Mouse (Mus musculus): ENCODE data around the gene BC024978. TPM values are rescaled to one million over a fixed set of nuclear protein-coding genes. Genes with fewer than 3 reads are reported as not detected.

Gene BC024978
- 12.7 TPM for polyA plus RNA-seq (2014; fragmentation: Illumina TruSeq; extraction: RNeasy Lipid Tissue Mini Kit (QIAGEN cat#74804); ENCODE audit: low read depth, low replicate concordance)

GRCm38 (mm10) chr7:27195681-27196611, at the start of gene BC024978, which contains the start of gene Snrpa:
Gene BC024978, plus strand, starts transcription at chr7:27195781.
Gene Snrpa, minus strand, starts transcription at chr7:27196271.

GRCm38 (mm10) chr7:27153205-27153764, 42.3 kb upstream of the BC024978 start, which contains the start of gene Cyp2t4:
Gene Cyp2t4, plus strand, starts transcription at chr7:27153714.

GRCm38 (mm10) chr7:27166614-27167474, 28.7 kb upstream of the BC024978 start, which contains the start of gene Egln2:
Gene Egln2, minus strand, starts transcription at chr7:27166802.

GRCm38 (mm10) chr7:27178324-27179216, 17.0 kb upstream of the BC024978 start, which contains the start of gene Rab4b:
Gene Rab4b, minus strand, starts transcription at chr7:27178896.

GRCm38 (mm10) chr7:27180837-27181695, 14.5 kb upstream of the BC024978 start, which contains the start of the genes Gm21983 and Mia:
Gene Gm21983, minus strand, starts transcription at chr7:27181086.
Gene Mia, minus strand, starts transcription at chr7:27181157.

GRCm38 (mm10) chr7:27228281-27228821, 32.8 kb downstream of the BC024978 start, which contains the start of gene Itpkc:
Gene Itpkc, minus strand, starts transcription at chr7:27228661.

GRCm38 (mm10) chr7:27232781-27233281, 37.2 kb downstream of the BC024978 start, which contains the start of gene Coq8b:
Gene Coq8b, plus strand, starts transcription at chr7:27233023.

GRCm38 (mm10) chr7:27258205-27258899, 62.8 kb downstream of the BC024978 start, which contains the start of gene Numbl:
Gene Numbl, plus strand, starts transcription at chr7:27258433.

Other genes with a start within 250 kb of the BC024978 start
- gene Cyp2a12, start 166.7 kb upstream of the BC024978 start, polyA plus RNA-seq (2014; fragmentation: Illumina TruSeq; extraction: RNeasy Lipid Tissue Mini Kit (QIAGEN cat#74804); ENCODE audit: low read depth, low replicate concordance) = 0.17 TPM
- 21.9 TPM for gene Cyp2f2, start 75.9 kb upstream of the BC024978 start, polyA plus RNA-seq (2014; fragmentation: Illumina TruSeq; extraction: RNeasy Lipid Tissue Mini Kit (QIAGEN cat#74804); ENCODE audit: low read depth, low replicate concordance)
- gene Cyp2t4, start 42.1 kb upstream of the BC024978 start, polyA plus RNA-seq (2014; fragmentation: Illumina TruSeq; extraction: RNeasy Lipid Tissue Mini Kit (QIAGEN cat#74804); ENCODE audit: low read depth, low replicate concordance) = not detected
- 79.3 TPM for gene Egln2, start 29.0 kb upstream of the BC024978 start, polyA plus RNA-seq (2014; fragmentation: Illumina TruSeq; extraction: RNeasy Lipid Tissue Mini Kit (QIAGEN cat#74804); ENCODE audit: low read depth, low replicate concordance)
- 68.0 TPM for gene Rab4b, start 16.9 kb upstream of the BC024978 start, polyA plus RNA-seq (2014; fragmentation: Illumina TruSeq; extraction: RNeasy Lipid Tissue Mini Kit (QIAGEN cat#74804); ENCODE audit: low read depth, low replicate concordance)
- gene Gm21983, start 14.7 kb upstream of the BC024978 start, polyA plus RNA-seq (2014; fragmentation: Illumina TruSeq; extraction: RNeasy Lipid Tissue Mini Kit (QIAGEN cat#74804); ENCODE audit: low read depth, low replicate concordance) = not detected
- gene Mia, start 14.6 kb upstream of the BC024978 start, polyA plus RNA-seq (2014; fragmentation: Illumina TruSeq; extraction: RNeasy Lipid Tissue Mini Kit (QIAGEN cat#74804); ENCODE audit: low read depth, low replicate concordance) = 42.6 TPM
- gene Snrpa, start 490 bp downstream of the BC024978 start, polyA plus RNA-seq (2014; fragmentation: Illumina TruSeq; extraction: RNeasy Lipid Tissue Mini Kit (QIAGEN cat#74804); ENCODE audit: low read depth, low replicate concordance) = 62.5 TPM
- 9.1 TPM for gene Itpkc, start 32.9 kb downstream of the BC024978 start, polyA plus RNA-seq (2014; fragmentation: Illumina TruSeq; extraction: RNeasy Lipid Tissue Mini Kit (QIAGEN cat#74804); ENCODE audit: low read depth, low replicate concordance)
- gene Coq8b, start 37.2 kb downstream of the BC024978 start, polyA plus RNA-seq (2014; fragmentation: Illumina TruSeq; extraction: RNeasy Lipid Tissue Mini Kit (QIAGEN cat#74804); ENCODE audit: low read depth, low replicate concordance) = 26.0 TPM
- gene Numbl, start 62.7 kb downstream of the BC024978 start, polyA plus RNA-seq (2014; fragmentation: Illumina TruSeq; extraction: RNeasy Lipid Tissue Mini Kit (QIAGEN cat#74804); ENCODE audit: low read depth, low replicate concordance) = 11.0 TPM
- 175 TPM for gene Ltbp4, start 141.9 kb downstream of the BC024978 start, polyA plus RNA-seq (2014; fragmentation: Illumina TruSeq; extraction: RNeasy Lipid Tissue Mini Kit (QIAGEN cat#74804); ENCODE audit: low read depth, low replicate concordance)
- gene Shkbp1, start 160.2 kb downstream of the BC024978 start, polyA plus RNA-seq (2014; fragmentation: Illumina TruSeq; extraction: RNeasy Lipid Tissue Mini Kit (QIAGEN cat#74804); ENCODE audit: low read depth, low replicate concordance) = 27.0 TPM
- gene Gm20479, start 161.6 kb downstream of the BC024978 start, polyA plus RNA-seq (2014; fragmentation: Illumina TruSeq; extraction: RNeasy Lipid Tissue Mini Kit (QIAGEN cat#74804); ENCODE audit: low read depth, low replicate concordance) = 1.2 TPM